Mouse (Mus musculus) MEL (cell line): ENCODE measurements around the gene Pisd.

Experiments used
- BHLHE40 ChIP-seq: IDR thresholded peaks from 2 replicates; pipeline ENCODE4 v1.6.1; 2012; ENCODE audit warnings: low read depth, mild to moderate bottlenecking, inconsistent platforms, low read length, improper control_type of control experiment, borderline replicate concordance
- CTCF ChIP-seq, 3 experiments: IDR thresholded peaks in 2 of 3; conservative IDR thresholded peaks in 1 of 3; 2 replicates each; pipeline ENCODE4 v1.5.1; 2011 to 2012; ENCODE audit warnings: low read length in 3 of 3, low read depth in 2 of 3, mild to moderate bottlenecking in 2 of 3, improper control_type of control experiment in 1 of 3, inconsistent platforms in 1 of 3, mixed read lengths in 1 of 3, moderate library complexity in 1 of 3; ENCODE audit not compliant: control insufficient read depth in 1 of 3, insufficient read depth in 1 of 3, poor library complexity in 1 of 3, severe bottlenecking in 1 of 3
- E2F4 ChIP-seq: IDR thresholded peaks from 2 replicates; pipeline ENCODE4 v1.6.1; 2011; ENCODE audit warnings: low read depth, low read length, improper control_type of control experiment, borderline replicate concordance
- HCFC1 ChIP-seq: IDR thresholded peaks from 2 replicates; pipeline ENCODE4 v1.6.1; 2012; ENCODE audit warnings: low read depth, mild to moderate bottlenecking, inconsistent platforms, low read length, improper control_type of control experiment, moderate library complexity
- MAX ChIP-seq: IDR thresholded peaks from 2 replicates; pipeline ENCODE4 v1.6.1; 2011; ENCODE audit warnings: low read length, improper control_type of control experiment
- NELFE ChIP-seq: IDR thresholded peaks from 2 replicates; pipeline ENCODE4 v1.6.1; 2011; ENCODE audit warnings: low read depth, low read length, improper control_type of control experiment
- ZKSCAN1 ChIP-seq: IDR thresholded peaks from 2 replicates; pipeline ENCODE4 v1.6.1; 2012; ENCODE audit warnings: low read depth, mild to moderate bottlenecking, inconsistent platforms, low read length, improper control_type of control experiment, moderate library complexity

DNA sequence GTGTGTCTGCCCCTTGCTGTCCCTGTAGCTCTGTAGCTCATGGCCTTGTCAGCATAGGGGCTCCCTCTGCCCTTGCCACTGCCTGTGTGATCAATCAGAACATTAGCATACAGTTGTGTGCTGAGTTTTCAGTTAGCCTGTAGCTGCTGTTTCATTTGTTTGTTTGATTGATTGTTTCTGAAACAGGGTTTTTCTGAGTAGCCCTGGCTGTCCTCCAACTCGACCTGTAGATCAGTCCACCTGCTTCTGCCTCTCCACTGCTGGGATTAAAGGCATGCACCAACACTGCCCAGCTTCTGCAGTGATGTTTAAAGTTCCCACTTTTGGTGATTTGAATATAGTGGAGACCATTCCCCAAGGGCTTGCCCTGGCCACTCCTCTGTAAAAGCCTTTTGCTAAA lies 67.7 kb downstream of the Pisd start:
- TF ChIP-seq ZKSCAN1 (no peak), MAX (no peak), HCFC1 (no peak), CTCF (IDR thresholded peaks at IDR 0.05 in 2 of 3, conservative IDR thresholded peaks at IDR 0.05 in 1 of 3; ENCODE audit: control insufficient read depth in 1 of 3, insufficient read depth in 1 of 3, low read depth in 2 of 3, low read length in 3 of 3, poor library complexity in 1 of 3, severe bottlenecking in 1 of 3) (no peak), NELFE (no peak), E2F4 (no peak), BHLHE40 (no peak)
